Mouse (Mus musculus) CH12F3 (cell line): ENCODE measurements around the gene Gm49337.

Experiments
- in situ Hi-C: fragments of 300-500 bp; cut with MboI; formaldehyde crosslinking; loops from 2 replicates; pipeline ENCODE4 v1.14.3; 2020; ENCODE audit warnings: low sequenced_read_pairs

Gm49337 gene

DNA sequence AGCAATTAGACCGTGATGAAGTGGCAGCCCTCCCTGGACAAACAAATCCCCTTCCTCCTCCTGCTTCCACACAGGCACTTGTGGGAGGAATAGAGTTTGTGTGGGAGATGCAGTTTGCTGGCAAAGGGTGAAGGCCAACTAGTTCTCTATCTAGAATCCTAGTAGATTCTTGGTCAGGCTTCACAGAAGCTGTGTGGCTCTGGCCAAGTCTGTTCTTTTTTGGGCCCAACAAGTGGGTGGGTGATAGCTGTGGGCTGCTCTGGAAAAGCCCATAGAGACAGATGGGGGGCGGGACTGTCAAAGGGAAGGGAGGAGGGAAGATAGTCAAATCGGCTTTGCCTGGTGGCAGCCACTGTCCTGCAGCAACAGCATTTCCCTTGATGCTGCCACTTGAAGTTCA lies 12.4 kb upstream of the Gm49337 start:
- in situ Hi-C loops = no loop called here

DNA sequence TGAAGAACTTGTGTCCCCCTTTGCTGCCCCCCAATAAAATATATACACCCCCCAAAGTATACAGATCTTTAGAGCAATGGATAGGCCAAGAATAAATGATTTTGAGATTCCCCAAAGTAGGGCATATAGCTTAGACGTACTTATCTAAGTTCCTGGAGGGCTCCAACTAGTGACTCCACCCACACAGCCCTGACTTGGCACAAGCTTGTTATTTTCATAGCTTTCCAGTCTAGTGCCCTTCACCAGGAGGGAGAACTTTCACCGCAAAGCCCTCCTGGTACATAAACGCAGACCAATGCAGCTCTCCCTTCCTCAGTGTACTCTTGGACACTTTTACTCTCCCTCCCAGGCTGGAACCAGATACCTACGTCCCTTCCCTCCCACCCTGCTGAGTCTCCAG lies 11.0 kb upstream of the Gm49337 start:
- in situ Hi-C loops = no loop called here

DNA sequence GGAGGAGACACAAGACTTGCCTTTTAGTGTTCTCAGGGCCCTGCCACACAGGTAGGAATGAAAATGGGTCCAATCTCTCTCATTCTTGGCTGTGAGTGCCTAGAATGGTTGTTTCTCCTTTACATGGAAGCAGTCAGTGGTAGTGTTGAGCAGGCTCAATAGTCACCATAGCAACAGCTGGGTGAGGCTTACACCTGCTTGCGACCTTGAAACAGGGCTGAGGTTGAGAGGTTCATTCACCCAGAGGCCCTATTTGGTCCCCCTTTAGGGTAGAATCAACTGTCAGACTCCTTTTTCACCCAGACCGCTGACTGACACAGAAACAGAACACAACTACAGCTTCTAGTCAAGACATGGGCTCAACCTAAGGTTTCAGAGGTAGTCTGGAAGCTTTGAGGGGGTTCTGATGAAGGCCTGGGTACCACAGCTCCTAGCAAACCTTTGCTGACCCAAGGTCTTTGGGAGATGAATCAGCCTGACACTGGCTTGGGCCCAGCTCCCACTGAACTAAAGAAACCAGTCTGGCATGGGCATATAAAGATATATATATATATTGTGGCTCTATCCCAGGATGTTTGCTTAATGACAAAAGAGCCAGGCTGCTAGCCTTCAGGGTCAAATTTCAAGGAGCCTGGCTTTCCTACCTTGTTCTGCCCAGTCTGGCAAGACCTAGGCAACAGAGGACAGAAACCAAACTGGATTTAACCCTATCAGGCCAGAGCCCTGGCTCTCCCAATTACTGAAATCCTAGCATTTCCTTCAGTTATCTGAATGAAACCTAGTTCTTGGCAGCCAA lies 8.2 kb upstream of the Gm49337 start:
- in situ Hi-C loops = no loop called here

DNA sequence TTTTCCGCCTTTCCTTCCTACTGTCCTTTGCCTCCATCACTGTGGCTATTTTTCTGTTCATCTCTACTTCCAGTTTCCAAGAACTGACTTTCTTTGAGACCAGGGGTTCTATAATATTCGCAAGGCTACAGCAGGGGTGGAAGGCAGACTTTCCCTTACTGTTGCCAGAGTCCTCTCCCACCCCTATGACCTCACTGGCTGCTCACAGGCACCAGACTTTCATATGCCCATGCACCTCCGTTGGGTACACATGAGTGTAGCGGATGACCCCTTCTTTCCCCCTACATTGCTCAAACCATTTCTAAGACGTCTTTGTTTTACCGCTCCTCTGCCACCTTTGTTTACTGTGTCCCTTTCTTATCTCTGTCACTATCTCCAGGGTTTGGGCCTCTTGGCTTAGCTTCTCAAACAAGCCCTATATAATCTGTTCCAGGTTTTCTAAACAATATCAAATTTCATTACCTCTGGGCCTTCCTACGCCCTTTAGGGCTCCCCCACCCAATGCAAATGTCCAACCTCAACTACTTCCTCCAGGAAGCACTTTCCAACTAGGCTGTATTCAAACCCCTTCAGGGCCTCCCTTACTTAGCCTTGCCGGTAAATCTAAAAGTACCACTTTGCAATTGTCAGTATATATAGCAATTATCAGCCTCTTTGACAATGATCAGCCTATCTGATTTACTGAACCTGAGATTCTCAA lies 7.3 kb upstream of the Gm49337 start:
- in situ Hi-C loops = no loop called here

DNA sequence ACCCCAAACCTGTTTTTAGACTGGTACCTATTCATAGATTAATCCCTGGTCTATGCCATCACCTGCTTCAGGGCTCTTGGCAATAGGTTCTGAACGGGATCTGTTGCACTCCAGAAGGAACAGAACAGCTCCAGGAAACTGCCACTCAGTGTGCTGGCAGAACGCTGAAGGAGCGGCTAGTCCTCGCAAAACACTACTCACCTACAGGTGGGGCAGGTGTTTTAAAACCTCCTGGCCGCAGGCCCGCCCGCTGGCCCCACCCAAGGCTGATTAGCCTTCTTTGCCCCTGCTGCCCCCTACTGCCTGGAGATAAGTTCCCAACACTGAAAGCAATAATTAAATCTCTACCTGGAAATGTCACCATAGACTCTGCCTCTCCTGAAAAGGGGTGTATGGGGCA lies 5.8 kb upstream of the Gm49337 start, which contains the start of gene Tspan1:
TSS of gene Tspan1 (minus strand) at position 198 of the 400 bp plus-strand sequence.
- in situ Hi-C loops = no loop called here

DNA sequence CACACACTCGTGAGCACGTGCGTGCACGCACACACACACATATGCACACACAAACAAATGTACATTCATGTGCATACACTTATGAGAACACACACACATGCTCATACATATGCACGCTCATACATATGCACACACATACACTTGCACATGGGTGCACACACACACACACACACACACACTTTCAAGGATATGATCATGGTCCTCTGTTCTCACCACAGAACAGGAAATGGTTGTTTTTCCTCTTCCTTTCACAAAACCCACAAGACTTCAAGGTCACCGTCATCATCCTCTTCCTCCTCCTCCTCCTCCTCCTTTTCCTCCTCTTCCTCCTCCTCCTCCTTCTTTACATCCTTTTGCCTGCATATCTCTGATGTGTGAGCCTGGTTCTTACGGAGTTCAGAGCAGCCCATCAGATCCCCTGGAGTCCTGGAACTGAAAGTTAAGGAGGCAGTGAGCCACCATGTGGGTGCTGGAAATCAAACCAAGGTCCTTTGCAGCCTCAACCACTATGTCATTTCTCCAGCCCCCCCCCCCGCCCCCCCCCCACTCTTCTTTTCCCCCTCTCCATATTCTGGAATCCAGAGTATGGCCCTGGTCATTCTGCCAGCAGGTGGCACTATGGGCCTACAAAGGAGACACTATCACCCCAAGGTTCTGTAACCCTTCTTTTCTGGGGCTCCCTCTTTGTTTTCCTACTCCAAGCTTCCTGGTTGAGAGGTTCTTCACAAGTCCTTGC lies 4.4 kb upstream of the Gm49337 start:
- in situ Hi-C loops = no loop called here

DNA sequence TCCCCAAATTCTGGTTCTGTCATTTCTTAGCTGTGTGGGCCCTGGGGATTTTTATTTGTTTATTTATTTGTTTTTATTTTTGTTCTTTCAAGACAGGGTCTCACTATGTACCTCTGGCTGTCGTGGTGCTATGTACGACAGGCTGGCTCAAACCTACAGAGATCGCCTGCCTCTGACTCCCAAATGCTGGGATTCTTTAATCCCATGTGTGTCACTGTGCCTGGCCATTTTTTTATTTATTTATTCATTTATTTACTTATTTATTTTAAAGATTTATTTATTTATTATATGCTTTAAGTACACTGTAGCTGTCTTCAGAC lies 3.9 kb upstream of the Gm49337 start:
- in situ Hi-C loops = no loop called here

DNA sequence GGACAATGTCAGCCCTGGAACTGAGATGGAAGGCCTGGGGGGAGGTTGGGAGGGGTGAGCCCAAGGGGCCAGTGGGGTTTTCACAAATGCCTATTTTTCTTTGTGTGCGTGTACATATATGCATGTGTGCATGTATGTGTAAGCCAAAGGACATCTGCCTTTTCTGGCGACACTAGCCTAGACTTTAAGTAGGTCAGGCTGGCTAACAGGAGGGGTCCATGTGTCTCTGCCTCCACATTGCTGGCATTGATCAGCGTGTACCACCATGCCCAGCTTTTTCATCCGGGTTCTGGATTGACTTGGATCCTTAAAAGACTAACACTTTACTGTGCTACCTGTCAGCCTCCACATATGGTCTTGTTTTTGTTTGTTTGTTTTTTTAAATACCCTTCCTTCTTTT lies 568 bp downstream of the Gm49337 start:
- in situ Hi-C loops = no loop called here

DNA sequence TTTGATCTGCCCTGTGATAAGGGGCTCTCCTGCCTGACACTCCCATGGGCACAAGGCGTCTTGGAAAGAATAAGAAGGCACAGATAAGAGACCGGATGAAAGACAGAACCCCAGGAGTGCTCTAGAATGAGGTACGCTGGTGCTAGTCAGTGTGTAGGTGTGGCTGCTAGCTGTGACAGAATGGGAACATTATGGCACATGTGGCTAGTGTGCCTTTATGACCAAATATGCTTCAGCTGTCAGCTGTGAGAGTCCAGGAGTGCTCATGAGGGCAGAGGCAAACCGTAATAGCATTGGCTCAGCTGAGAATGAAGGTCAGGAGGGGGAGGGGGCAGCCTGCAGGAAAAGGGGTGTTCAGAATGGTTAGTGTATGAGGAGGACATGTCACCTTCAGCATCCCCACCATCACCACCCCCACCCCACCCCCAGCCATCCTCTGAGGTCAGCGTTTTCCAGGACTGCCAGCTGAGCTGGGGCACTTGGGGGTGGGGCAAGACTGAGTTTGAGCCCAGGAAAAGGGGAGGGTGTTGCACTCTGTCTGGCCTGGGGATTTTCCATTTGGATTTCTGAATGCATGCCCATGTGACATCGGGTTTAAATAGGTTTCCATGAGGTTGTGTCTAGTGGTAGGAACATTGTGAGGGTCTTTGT lies 1.4 kb downstream of the Gm49337 start:
- in situ Hi-C loops = no loop called here

DNA sequence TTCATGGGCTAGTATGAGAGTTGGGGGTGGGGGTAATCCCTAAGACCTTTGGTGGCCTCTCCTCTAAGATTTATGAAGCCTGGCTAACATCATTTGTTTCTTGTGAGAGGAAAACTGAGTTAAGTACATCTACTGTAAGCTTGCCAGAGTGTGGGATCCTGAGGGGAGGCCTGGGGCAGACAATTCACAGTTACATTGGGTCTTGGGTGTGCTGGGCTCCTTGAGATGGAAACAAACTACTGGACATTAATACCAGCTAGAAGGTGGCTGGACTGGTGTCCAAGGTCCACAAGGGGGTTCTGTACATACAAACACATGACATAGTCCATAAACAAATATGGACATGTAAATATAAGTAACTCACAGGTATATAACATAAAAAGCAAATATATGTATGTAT lies 2.0 kb downstream of the Gm49337 start:
- in situ Hi-C loops = no loop called here

DNA sequence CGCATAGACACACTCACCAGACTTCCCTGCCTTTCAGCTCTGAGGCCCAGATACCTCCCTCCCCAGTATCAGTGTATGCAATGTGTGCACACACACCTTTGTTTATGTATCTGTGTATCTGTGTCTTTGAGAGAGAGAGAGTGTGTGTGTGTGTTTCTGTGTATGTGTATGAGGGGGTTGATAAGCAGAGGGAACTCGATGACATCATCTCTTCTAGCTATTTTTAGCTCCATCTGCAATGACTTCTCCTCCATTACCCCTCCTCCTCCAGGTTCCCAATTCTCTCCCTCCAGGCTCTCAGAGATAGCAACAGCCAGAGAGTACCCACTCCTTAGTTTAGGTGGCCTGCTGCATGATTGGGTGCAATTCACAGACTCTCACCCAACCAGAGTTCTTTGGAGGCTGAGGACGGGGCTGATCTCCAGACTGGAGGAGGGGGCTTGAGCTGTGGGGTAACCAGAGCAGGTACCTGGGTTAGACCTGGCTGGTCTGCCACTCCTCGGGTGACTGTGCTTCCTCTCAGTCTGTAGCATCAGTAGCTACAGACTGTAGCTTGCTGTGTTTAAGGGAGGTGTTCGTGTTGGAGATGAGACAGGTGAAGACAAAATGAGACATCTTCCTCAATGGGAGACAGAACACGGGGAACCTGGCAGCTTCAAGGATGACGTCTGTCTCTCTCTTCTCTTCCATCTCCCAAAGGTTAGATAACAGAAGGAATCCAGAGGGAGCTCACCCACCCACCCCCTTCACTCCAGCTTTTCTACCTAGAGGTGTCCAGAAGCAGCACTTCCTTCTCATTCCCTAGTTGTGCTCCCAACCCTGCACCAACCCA lies 2.7 kb downstream of the Gm49337 start:
- in situ Hi-C loops = no loop called here

DNA sequence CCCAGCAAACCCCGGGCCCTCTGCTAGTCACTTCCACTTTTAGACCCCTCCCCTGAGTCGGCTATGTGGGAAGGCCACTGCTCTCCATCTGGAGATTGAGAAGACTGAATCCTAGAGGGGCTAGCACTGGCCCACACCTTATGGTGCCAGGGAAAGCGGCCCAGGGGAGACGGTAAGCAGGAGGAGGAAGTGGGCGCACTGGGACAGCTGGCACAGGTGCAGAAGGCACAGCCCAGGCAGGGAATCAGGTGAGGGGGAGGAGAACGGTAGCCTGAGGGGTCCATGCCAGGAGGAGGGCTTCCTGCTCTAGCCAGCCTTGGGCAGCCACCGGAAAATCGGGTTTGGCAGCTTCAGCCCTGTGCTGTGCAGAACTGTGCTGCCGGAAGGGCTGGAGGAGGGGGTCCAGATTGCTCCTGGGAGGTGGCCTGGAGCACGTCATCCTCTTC lies 3.4 kb downstream of the Gm49337 start:
- in situ Hi-C loops = no loop called here

DNA sequence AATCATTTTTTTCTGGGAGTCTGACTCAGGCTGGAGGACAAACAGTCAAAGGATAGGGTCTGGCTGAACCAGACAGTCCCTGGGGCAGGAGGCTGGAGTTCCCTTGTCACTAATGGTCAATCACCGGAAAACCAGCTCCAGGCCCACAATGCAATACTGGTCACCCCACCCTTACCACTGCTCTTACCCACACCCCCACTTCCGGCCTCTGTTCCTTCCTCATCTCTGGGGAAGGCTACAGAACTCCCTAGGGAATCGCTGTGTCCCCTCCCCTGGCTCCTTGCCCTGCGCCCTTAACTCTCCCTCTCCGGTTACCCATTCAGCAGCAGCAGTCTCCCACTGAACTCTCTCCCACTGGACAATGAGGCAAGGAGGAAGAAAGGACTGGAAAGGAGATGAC lies 4.0 kb downstream of the Gm49337 start:
- in situ Hi-C loops = no loop called here

DNA sequence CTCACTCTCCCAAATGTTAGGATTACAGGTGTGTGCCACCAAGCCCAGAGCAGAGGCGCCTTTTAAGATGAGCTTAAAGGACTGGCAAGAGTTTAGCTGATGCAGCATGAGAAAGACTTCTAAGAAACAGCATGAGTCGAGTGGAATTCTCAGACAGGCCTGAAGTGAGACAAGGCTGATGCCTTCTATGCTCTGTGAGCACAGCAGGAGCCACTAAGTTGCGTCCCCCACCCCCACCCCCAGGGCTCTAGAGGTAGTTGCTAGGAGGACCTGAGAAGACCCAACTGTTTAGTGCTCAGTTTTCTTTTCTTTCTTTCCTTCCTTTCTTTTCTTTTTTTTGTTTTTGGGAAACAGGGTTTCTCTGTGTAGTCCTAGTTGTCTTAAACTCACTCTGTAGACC lies 8.9 kb downstream of the Gm49337 start:
- in situ Hi-C loops = no loop called here

DNA sequence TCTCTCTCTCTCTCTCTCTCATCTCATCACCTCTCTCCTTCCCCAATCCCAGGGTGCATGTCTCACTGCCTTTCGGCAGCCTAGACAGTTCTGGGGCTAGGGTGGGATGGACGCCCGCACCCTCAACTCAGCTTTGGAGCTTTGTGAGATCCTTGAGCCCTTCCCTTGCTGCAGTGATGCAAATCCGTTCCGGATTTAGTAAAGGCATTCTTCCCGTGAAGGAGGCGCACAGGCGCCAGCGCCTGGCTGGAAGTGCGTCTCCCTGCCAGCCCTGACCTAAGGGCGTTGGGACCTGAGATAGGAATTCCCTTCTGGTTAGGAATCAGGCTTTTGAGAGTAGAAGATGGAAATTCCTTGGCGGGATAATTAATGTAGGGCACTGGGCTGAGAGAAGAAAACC lies 9.6 kb downstream of the Gm49337 start:
- in situ Hi-C loops = no loop called here

DNA sequence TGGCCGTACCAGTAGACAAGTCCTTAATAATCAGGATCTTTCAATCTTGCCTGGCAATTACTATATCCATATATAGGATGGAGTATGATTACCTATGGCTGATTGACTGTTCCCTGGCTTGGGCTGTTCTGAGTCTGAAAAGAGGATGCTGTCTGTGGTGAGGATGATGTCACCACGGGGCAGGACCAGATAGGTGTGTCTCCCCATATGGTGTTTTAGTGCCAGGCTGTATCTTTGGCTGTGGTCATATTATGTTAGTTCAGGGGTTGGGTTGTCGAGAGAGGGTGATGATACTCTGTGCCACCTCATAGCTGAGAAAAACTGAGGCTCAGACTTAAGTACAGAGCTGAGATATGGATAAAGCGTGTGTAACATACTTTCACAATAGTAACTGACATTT lies 11.9 kb downstream of the Gm49337 start:
- in situ Hi-C loops = no loop called here

DNA sequence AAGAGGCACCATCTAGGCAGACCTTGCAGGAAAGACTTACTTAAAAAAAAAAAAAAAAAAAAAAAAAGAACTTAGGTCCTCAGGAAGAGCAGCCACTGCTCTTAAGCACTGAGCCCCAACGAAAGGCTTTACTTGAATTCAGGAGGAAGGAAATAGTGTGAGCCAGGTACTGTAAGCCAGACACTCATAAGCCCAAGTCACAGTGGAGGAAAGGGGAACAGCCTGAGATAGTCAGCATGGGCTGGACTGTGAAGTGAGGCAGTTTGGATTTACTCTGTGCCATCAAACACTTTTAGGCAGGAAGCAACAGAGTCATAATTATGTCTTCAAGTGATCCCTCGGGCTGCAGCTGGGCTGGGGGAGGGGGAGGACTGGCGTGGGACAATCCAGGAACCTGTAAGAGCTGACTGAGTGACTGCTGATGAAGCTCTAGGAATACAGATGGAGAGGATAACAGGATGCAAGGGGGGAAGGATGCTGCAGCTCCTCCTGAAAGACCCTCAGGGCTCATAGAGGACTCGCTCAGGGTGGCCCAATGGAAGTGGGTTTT lies 19.2 kb downstream of the Gm49337 start:
- in situ Hi-C loops = no loop called here

DNA sequence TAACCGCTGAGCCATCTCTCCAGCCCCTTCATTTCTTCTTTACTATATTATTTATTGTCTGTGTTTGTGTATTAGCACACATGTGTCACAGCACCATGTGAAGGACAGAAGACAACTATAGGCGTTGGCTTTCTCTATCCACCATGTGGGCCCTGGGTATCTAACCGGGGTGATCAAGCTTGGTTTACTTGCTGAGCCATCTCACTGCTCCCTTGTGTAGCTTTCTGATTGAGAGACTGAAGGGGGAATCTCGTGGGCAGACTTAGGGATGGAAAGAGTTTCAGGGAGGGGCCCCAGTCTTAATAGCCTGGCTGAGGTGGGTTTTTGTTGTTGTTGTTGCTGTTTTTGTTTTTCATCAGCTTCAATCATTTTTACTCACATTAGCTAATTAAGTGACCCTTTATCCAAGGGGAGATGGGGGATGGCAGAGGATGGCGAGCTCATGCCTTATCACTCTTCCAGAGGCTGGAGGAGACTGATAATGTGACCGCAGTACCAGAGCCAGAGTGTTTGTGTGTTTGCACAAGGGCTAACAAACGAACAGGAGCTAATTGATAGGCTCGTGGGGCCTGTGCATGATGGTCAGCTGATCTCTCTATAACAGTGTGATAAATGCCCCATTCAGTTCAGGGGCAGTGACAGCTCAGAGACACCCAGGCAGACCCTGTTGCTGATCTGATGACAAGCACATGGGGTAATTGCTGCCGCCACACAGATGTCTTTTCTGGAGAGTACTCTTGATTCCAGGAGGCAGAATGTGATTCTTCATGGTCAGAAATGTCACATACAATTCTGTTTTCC lies 20.6 kb downstream of the Gm49337 start:
- in situ Hi-C loops = no loop called here

DNA sequence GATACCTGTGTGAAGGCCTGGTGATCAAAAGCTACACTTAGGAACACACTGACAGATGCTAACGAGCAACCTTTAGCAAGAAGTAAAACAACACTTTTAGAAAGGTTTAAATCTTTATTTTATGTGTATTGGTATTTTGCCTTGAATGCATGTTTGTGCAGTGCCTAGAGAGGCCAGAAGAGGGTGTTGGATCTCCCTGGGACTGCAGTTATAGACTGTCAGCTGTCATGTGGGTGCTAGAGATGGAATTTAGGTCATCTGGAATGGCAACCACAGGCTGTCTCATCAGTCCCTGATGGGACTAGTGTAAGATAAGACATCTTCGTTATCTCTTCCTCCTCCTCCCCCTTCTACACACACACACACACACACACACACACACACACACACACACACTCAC lies 25.2 kb downstream of the Gm49337 start:
- in situ Hi-C loops = no loop called here
